Comparison of ENCODE assay signal across 14 mouse cellular contexts in the genomic region with DNA sequence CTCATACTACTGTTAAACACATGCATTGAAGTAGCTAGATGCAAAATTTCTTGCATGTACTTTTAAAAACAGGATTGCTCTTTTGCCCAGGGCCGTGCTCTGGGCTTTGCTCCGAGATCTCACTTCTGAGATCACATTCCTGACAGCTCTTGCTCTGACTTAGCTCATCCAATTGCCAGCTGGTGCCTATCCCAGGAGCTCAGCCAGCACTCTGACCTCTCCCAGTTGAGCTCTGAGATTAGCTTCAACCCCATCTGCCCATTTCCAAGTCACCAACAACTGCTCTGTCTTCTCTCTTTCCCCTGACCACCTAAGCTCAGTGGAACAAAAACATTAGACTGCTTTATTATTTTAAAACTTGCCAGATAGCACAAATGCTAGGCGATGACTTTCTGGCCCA.
DNase-seq lines count a peak whose midpoint lies in the region; ATAC-seq and TF ChIP-seq lines count a peak whose summit lies in the region.
"Had no signal": no experiment of that assay in that cellular context is flagged by ENCODE, and none has a peak within 500 bp of the region (broad histone marks: within the 10 kb centered on the region; RNA-seq: fewer than 3 reads in every experiment).

No protein-coding gene starts in this region.

- peak; percentile 65; the same call in 1 of the 2 replicates for ATAC-seq in hindbrain, embryonic 16.5 days
- no peak for ATAC-seq in hindbrain, embryonic 12.5 days (ENCODE audit: low FRiP score)
- ATAC-seq in granulocyte monocyte progenitor cell, adult 5-6 weeks (replicated peaks; ENCODE audit: poor library complexity, severe bottlenecking) = no peak
- ATAC-seq: forebrain, embryonic 13.5 days had no signal

- no peaks in the 10 kb centered on the region for H3K27me3 ChIP-seq in hindbrain, embryonic 16.5 days (replicated peaks; ENCODE audit: control insufficient read depth, insufficient read depth, low read length)
- no peaks in the 10 kb centered on the region for H3K27me3 ChIP-seq in hindbrain, embryonic 12.5 days
- H3K27me3 ChIP-seq in kidney, adult 2 months (replicated peaks; ENCODE audit: control insufficient read depth, insufficient read depth, low read length) = no peaks in the 10 kb centered on the region
- H3K27me3 ChIP-seq: embryonic facial prominence, embryonic 13.5 days; forebrain, embryonic 13.5 days; hindbrain, embryonic 15.5 days; limb, embryonic 15.5 days had no signal

- no peak overlapping the region for H3K4me3 ChIP-seq in hindbrain, embryonic 16.5 days (ENCODE audit: low read length)
- no peak overlapping the region for H3K4me3 ChIP-seq in hindbrain, embryonic 12.5 days
- H3K4me3 ChIP-seq in kidney, adult 2 months (ENCODE audit: insufficient read depth, low read depth, low read length) = no peak overlapping the region
- H3K4me3 ChIP-seq: embryonic facial prominence, embryonic 13.5 days; forebrain, embryonic 13.5 days; hindbrain, embryonic 15.5 days; left cerebral cortex, adult 2 months; limb, embryonic 15.5 days had no signal

- DNase-seq in cerebellum, adult 11 months = peak; percentile 64
- peak; percentile 89 for DNase-seq in cerebellum, adult 9-10 months
- peak; percentile 17 to 28 for DNase-seq in gastrocnemius, postnatal 36 days
- DNase-seq in right cerebral cortex, postnatal 25 days = no peak
- DNase-seq in kidney, adult 2 months = no peak
- DNase-seq: lung, embryonic 14.5 days had no signal

- H3K9me3 ChIP-seq in hindbrain, embryonic 16.5 days (ENCODE audit: control insufficient read depth, low read length) = no peaks in the 10 kb centered on the region
- H3K9me3 ChIP-seq in hindbrain, embryonic 12.5 days (replicated peaks) = no peaks in the 10 kb centered on the region
- H3K9me3 ChIP-seq: embryonic facial prominence, embryonic 13.5 days; forebrain, embryonic 13.5 days; hindbrain, embryonic 15.5 days; limb, embryonic 15.5 days had no signal

- H3K9ac ChIP-seq in hindbrain, embryonic 16.5 days (ENCODE audit: low read depth, low read length) = no peak overlapping the region
- H3K9ac ChIP-seq in hindbrain, embryonic 12.5 days = no peak overlapping the region
- H3K9ac ChIP-seq: embryonic facial prominence, embryonic 13.5 days; forebrain, embryonic 13.5 days; hindbrain, embryonic 15.5 days; limb, embryonic 15.5 days; lung, embryonic 14.5 days had no signal

- TF ChIP-seq POLR2A in kidney, adult 2 months (IDR thresholded peaks at IDR 0.05; ENCODE audit: low read depth, low read length) = no peak

- no peaks in the 10 kb centered on the region for H3K4me1 ChIP-seq in hindbrain, embryonic 16.5 days (ENCODE audit: control insufficient read depth, insufficient read depth, low read depth, low read length)
- no peaks in the 10 kb centered on the region for H3K4me1 ChIP-seq in hindbrain, embryonic 12.5 days
- no peaks in the 10 kb centered on the region for H3K4me1 ChIP-seq in kidney, adult 2 months (ENCODE audit: control insufficient read depth, insufficient read depth, low read length)
- H3K4me1 ChIP-seq: embryonic facial prominence, embryonic 13.5 days; forebrain, embryonic 13.5 days; hindbrain, embryonic 15.5 days; limb, embryonic 15.5 days had no signal

- no peak overlapping the region for H3K27ac ChIP-seq in hindbrain, embryonic 16.5 days (ENCODE audit: low read depth, low read length)
- H3K27ac ChIP-seq in hindbrain, embryonic 12.5 days = no peak overlapping the region
- no peak overlapping the region for H3K27ac ChIP-seq in kidney, adult 2 months (ENCODE audit: insufficient read depth, low read depth, low read length)
- H3K27ac ChIP-seq: embryonic facial prominence, embryonic 13.5 days; forebrain, embryonic 13.5 days; hindbrain, embryonic 15.5 days; left cerebral cortex, adult 2 months; limb, embryonic 15.5 days had no signal

- no peak overlapping the region for H3K4me2 ChIP-seq in hindbrain, embryonic 16.5 days (ENCODE audit: low read length)
- H3K4me2 ChIP-seq in hindbrain, embryonic 12.5 days (replicated peaks) = no peak overlapping the region
- H3K4me2 ChIP-seq: embryonic facial prominence, embryonic 13.5 days; forebrain, embryonic 13.5 days; hindbrain, embryonic 15.5 days; limb, embryonic 15.5 days; lung, embryonic 14.5 days had no signal

- 76% methylated on average over 3 of the region's 3 CpGs for WGBS in hindbrain, embryonic 16.5 days
- WGBS in hindbrain, embryonic 12.5 days = 76% methylated on average over 3 of the region's 3 CpGs
- WGBS in kidney, adult 2 months = 69% methylated on average over 3 of the region's 3 CpGs

- no peak for TF ChIP-seq CTCF in kidney, adult 2 months (conservative IDR thresholded peaks at IDR 0.05; ENCODE audit: insufficient read depth, insufficient read length, low read depth, low read length)

- intact Hi-C loops in gastrocnemius, postnatal 36 days (cut with DNase I) = no loop called here

- H3K36me3 ChIP-seq in hindbrain, embryonic 16.5 days (ENCODE audit: control insufficient read depth, insufficient read depth, low read length) = no peaks in the 10 kb centered on the region
- no peaks in the 10 kb centered on the region for H3K36me3 ChIP-seq in hindbrain, embryonic 12.5 days
- no peaks in the 10 kb centered on the region for H3K36me3 ChIP-seq in kidney, adult 2 months (ENCODE audit: control insufficient read depth, insufficient read depth, low read length)
- H3K36me3 ChIP-seq: embryonic facial prominence, embryonic 13.5 days; hindbrain, embryonic 15.5 days; limb, embryonic 15.5 days had no signal

Comparison
In these comparisons a context has a peak if more than half of its experiments do, and no peak if none do; other contexts are left out.
1. DNase-seq: peak in cerebellum, adult 11 months (single experiment), cerebellum, adult 9-10 months (single experiment) and gastrocnemius, postnatal 36 days (2 of 2); none in right cerebral cortex, postnatal 25 days (single experiment) and kidney, adult 2 months (single experiment).